Mouse (Mus musculus) kidney, postnatal 10 days (tissue): Measurements from ENCODE around the gene Jazf1.

Source experiments
- DNase-seq: peaks from one replicate; pipeline ENCODE4 v3.0.0; 2021; ENCODE audit warnings: mixed read lengths

Jazf1 gene

DNA sequence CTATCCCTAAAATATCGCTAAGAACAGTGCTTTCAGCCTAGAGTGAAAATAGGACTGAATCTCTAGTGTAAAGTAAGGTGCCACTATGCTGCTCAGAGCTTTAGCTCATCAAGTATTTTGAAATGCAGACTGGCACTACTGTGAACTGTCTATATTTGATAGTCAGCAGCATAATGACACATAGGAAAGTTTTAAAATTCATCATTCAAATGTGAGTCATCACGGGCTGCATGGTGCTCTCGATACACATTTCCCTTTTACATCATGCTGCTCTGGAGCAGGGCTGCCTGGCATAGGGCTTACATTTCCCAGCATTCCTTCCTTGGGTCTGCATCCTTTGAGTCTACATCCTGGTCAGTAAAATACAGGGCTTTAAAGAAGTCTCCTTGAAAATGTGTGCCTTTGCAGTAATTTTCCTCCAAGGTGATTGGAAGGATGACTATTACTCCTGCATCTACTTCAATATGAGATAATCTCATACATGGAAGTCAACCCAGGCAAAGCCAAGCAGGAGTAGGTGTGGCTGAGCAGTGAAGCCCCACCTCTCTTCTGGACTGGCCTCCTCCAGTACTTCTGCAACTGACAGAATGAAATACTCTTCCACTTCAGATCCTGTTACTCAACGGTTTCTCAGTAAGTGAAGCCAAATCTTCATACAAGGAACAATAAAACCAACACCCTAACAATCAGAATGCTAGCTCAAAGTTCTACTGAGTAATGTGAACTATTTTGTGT, 165.0 kb downstream of the Jazf1 start:
- no peak for DNase-seq

DNA sequence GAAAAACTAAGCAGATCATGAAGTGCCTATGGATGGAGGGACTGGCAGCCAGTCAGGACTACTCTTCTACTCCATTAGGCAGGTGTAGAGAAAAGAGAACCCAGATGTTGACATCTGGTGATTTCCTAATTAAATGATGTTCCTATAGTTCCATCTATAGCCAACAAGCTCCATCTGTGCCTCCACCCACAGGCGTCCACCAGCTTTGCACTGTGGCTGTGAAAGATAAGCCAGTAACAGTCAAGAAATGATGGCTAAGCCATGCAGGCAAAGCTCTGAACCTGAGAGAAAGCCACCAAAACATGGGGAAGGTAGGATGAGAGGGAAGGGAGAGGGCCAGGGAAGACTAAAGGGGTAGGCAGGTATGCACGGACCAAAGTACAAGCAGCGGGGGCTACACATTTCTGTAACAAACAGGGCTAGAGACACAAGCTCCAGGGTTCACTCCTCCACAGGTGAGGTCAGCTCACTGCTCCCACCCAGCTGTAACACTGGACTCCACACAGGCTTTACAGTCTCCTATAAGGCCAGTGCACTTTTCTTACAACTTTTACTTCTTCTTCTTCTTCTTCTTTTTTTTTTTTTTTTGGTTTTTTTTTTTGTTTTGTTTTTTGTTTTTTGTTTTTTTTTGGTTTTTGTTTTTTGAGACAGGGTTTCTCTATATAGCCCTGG, 168.7 kb downstream of the Jazf1 start:
- no peak for DNase-seq

DNA sequence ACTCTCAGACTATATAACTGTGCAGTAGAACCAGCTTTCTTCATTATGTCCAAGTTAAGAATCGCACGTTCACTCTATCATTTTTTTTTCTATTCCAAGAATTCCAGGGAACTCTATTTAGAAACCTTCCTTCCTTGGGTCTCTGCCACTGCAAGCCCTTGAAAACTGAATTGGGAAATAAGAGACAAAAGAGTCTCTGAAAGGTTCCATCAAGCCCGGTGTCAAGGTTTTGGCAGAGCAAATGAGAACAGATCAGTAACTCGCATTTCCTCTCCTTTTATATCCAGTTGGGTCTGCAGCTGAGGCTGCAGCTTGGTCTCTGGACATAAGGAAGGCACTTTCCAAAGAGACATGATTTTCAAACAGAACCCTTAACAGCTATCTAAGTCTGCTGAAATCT, 173.4 kb downstream of the Jazf1 start:
- DNase-seq, result no peak

DNA sequence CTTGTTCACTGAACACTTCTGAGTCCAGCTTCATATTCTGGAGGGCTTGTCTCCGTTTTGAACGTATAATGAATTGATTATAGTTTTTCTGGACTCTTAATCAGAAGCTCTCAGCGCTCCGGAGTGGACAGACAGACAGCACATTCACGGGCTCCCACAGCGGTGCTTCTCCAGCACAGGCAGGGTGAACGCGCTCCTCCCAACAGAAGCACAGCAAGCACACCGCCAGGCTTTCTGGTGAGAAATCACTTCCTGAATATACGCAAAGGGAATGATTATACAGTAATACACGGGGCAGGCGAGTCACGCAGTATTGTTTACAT, 174.0 kb downstream of the Jazf1 start:
- DNase-seq, result no peak

DNA sequence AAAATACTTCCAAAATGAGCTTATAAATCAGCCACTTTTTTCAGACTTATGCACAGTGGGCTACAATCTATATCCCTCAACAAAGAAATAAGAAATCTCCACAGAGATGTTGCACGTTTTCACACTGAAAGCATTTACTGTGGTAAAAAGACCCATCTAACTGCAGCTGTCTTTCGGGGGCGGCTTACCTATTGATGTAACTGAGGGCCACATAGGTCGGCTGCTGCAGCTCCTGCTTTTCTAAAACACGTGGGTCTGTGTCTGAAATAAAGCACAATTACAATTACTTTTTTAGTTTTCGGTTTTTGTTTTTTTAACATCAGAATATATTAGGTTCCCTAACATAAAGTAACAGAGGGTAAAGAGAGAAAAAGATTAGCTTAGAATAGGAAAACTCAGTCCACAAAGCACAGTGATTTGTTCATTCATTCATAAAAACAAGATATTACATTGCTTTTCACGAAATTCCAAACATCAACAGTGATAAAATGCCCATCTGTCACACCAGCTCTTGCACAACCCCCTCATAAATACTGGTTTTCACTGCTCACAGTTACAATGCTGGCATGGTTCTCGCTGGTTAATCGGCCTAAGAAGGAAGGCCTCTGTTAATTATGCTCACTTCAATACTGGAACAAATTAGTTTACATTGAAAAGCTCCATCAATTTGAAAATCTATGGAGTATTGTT, 174.5 kb downstream of the Jazf1 start:
- no peak for DNase-seq

DNA sequence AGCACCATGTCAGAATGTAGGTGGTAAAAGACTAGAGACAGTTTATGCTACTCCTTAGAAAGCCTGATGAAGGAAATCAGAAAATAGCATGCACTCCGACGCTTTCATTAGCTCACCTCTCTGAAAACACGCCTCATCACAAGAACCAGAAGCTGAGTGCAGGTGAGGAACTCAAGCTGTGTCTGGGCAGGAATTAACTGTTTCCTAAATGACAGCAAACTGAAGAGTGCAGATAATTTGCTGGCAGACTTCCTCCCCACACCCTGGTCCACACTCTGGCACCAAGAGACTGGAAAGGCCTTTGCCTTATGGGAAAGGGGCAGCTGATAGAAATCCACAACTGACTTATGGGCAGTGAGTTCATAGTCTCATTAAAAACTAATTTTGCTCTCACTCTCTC, 175.5 kb downstream of the Jazf1 start:
- DNase-seq, result no peak

DNA sequence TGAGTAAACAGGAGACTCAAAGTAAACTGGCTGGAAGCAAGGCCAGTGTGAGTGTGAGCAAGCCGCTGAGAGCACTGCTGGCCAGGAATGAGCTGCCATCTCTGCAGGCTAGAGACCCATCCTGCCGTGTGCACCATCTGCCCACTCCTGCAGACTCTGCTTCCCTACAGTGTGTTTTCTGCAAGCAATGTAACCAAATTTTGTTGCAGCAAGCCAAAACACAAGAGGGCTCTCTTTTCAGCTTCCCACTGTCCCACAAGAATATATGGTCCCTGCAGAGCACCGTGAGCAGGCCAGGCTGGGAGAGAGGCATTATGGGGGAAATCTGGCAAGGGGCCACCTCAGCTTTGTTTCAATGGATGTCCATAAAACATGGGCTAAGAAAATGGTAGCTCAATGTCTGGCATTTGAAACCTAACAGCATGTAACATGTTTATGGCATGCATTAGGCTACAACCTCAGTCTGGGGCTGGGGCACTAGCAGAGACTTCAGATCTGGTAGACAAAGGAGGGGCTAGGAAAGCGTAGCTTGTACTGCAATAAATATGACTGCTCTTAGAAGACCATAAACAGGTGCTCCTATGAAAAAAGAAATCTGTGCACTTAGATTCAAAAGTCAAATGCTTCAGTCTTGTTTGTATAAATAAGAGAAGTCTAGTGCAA, 180.8 kb downstream of the Jazf1 start:
- peak; percentile 9 for DNase-seq

DNA sequence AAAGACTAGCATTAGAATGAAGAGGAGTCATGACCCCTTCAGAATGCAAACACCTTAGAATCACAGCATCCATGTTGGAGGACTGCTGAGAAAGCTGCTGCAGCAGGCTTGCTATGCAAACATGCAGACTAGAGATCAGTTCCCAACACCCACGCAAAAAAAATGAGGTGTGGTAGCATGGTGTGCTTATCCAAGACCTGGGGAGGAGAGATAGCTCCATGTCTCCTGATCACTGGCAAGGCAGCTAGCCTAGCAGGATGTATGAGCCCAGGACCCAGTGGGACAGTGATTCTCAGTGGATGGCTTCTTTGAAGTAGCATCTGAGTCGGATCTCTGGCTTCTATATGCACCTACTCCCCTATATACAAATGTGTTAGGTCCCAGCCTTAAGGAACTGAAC, 184.7 kb downstream of the Jazf1 start:
- no peak for DNase-seq

DNA sequence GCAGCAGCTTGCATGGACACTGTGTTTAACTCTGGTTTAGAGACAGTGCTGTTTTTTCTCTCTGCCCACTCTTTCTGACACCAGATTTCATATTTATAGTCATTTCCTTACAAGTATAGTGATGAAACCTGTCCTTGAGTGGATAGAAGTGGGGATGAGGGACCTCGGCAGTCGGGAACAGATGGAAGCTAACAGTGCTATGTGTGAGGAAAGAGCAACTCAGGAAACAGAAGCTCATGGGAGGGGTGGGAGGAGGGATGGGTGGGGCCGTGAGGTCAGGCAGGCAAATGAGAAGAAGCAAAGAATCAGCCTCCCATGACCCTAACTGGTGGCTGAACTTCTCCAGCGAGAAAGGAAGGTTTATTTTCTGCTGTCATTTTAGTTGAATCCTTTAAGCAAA, 191.3 kb downstream of the Jazf1 start:
- no peak for DNase-seq

DNA sequence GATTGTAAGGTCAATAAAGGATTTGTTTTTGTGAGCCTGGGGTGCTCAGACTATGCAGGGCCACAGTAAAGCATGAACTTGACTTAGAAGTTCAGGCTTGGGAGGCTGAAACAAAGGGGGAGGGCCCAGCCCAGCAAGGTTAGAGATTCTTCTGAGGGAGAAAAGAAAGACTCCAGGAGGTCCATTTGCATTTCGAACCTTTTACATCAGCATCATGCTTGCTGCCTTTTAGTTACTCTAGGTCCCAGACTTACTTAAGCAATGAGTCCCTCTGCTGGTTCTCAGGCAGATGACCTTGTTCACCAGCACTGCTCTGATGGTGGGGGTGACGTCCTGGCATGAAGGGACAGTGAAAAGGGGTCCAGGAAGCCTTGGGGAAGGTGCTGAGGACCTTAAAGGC, 197.1 kb downstream of the Jazf1 start:
- no peak for DNase-seq

DNA sequence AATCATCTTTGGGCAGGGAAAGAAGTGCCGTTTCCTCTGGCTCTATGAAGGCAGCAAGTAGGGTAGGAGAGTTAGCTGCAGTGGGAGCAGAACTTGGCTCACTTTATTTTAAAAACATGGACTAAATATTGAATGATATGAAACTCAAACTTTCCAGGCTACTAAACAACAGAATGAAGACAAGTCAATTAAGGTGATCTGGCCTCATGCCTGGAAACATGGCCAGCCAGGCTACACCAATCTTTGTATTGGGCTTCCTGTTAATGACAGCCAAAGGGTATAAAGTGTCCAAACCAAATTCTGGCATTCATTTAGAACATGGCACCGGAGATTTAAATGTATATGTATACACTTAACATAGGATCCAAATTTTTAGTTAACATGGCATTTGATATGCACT, 199.2 kb downstream of the Jazf1 start:
- DNase-seq, result no peak

DNA sequence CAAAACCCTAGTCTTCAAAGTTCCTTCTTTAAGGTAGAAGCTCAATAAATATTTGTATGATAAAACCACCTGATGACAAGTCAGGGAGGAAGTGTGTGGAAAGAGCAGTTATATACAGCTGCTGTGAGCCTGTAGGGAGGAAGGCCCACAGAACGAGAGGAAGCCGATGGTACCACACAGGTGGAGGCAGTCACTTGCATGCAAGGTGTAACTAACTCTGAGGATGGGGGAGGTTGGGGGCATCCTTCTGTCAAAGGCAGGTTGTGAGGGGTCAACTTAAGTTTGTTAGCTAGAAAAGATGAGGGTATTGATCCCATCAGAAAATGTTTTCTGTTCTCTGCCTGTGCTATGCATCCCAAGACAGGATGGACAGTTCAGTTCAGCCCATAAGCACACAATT, 200.1 kb downstream of the Jazf1 start:
- DNase-seq, result no peak

DNA sequence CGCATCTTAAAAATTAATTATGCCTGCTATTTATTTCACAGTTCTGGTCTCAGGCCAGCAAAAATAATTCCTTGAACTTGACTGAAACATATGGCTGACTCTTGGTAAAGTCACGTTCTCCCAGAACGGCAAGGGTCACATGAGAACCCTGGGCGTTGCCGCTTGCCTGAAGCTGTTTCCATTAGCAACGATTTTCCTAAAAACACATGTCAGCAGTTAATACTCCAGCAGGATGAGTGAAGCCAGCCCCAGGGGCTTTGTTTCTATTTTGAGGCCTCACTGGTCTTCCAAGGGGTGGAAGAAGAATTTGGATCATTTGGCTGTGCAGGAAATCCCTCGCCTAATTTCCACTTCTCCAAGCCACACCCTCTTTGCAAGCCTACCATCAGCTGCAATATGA, 206.5 kb downstream of the Jazf1 start:
- peak; percentile 38 for DNase-seq

DNA sequence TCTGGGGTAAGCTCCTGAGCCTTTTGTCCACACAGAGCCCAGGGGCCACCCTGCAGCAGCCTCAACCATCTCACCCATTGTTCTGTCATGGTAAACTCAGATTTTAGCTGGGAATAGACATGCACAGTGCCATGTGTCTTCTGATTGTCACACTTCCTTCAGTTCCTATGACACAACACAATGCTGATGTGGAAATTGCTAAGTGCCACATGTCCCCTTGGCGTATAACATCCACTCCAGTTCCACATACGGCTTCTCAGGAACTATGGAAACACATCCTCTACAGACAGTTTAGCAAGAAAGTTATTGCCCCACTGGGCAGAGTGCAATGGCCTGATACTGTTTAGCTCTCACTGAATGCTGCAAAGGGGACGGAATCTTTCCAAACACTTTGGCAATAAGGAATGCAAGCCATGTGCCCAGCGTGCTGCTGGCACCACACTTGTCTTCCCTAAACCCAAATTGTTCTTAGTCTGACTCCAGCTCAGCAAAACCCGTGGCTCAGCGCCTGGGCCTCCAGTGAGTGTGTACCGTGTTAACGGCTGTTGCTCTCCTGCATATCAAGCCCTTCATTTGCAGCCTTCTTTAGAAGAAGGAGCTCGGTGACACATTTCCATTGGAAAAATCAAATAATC, 207.1 kb downstream of the Jazf1 start:
- DNase-seq, result no peak

DNA sequence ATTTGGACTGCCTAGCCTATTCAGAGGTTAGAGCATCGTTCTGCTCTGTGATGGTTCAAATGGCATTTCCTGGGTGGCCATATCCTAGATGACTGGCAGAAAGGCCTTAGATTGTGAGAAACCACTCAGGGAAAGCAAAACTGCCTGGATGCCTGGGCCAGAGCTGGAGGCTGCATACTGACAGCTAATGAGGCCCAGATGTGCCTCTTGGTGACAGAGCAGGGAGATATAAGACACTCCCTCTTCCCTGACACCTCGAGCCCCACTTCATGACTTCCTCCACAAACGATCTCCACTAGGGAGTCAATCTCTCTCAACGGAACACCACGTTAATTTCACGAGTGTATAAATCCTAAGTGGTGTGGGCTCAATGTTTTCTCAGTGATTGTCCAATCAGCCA, 207.7 kb downstream of the Jazf1 start:
- DNase-seq, result no peak

DNA sequence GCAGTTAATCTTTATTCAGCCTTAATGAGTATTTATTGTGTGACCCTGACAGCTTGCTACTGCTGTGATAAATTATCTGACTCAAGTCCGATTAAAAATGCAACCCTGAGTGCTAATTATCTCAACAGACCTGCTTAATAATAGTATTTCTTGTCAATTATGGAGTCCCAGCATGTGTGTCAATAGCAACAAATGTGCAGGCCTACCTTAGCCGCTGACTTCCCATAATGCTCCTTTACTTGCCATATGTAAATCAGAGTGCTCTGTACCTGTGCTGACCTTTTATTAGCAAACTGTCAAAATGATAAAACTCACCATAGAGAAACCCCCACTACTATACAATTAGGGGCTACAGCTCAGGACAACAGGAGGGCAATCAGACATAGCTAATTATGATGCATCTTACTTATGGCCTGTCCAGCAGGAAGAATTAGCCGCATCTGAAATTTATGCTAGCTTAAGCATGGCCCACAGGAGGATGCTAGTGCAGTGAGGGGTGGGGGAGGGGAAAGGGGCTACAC, 209.5 kb downstream of the Jazf1 start:
- DNase-seq, result no peak

DNA sequence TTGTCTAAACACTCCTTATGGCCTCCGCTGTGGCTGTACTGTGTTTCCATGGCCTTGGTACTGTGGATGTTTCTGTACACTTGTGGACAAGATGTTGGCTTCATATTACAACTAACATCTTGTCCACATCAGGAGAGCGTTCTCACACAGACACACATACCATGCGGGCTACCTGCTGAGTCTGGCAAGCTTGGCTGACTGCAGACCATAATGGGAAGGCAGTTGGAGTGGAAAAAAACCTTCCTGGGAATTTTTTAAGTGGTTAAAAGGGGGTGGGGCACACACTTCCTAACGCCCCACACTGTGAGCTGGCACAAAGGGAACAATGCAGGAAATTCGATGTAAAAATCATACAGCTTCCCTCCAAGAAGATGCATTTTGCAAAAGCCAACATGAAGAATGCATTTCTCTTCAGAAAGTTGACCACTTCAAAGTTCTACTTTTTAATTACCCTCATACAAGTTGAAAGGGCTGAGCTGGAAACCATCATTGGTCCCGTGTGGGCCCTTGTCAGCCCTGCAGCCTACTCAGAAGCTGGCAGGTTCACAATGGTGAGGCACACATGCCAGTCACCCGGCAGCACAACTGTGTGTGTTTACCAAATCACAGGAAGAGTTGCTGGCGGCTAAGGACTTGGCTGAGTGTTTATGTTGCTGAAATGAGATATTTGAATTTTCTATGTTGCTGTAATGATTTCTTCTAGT, 215.9 kb downstream of the Jazf1 start:
- DNase-seq, result no peak

DNA sequence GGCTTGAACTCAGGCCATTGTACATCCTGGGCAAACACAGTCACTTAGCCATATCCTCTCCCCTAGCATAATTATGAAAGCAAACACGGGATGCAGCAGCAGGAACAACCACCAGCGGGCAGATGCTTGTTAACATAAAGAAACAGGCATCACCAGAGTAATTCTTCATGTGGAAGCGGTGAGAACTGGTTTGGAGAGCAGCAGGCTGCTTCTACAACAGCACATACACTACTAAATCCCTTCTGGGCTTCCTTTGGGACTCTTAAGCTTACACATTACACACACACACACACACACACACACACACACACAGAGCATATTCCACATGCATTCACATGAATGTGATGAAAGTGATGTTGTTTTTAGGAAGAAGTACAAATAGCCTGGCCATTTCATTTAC, 216.5 kb downstream of the Jazf1 start:
- no peak for DNase-seq

DNA sequence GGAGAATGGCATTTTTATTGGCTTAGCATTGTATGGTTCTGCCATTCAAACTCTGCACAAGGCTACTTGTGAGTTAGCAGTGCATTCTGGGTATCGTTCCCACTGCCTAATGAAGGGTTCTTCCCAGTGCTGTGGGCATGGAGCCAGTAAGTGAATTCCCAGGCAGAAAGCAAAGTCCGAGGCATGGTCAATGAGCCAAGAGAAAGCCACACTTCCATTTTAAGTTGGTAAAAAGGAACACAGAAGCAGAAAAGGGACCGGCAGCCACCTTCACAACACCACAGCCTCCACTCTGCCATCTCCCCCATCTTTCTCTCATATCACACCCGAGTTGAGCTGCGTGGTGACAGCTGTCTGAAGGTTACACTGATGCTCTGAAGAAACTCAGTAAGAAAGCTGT, 217.4 kb downstream of the Jazf1 start:
- DNase-seq, result peak; percentile 80

DNA sequence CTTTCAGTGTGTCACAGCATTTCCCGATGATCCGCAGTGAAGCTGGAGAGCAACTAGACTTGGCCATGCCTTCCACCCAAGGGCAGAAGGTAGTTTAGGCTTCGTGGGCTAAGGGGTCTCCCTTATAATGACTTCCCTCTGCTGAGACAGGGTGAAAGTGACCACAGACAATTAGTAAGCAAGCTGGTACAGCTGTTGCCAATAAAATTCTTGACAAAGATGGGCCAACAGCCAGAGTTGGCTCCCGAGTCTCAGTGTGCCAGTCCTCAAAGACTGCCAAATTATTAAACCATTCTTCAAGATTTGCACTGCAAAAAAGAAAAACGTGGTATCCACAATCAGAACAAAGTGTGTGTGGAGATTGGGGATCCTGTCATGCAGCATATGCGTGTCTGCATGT, 220.2 kb downstream of the Jazf1 start:
- DNase-seq, result no peak

DNA sequence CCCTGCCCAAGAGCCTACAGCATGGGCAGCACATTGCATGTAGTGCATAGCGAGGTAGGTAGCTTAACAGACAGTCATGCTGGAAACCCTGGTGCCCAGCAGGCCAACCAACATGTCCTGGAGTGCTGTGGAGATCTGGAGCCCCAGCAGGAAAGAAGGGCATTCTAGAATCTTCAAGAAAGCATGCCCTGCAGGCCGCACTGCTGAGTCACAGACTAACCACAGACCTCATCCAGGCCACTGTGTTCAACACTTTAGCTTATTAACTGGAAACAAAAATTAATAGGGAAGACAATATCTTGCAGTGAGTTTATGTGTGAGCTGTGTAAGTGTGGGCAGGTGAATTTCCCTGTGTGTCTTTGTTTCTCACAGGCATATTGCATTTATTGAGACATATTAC, 222.1 kb downstream of the Jazf1 start:
- no peak for DNase-seq

DNA sequence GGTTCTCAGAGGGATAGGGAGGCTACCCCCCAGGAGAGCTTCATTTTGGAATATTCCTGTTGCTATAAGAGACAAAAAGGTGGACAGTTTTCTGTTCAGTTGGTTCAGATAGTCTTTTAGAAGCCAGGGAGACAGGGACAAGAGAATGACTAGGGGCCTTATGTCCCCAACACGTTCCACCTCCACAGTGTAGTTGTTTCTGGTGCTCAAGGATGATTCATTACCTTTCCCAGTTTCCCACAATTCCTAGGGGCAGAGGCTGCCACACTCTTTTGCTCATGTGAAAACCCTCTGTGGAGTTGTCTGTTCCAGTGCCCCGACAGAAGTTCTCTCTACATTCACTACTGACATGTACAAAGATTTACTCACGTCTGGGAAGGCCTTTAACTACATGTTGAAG, 223.7 kb downstream of the Jazf1 start:
- no peak for DNase-seq

DNA sequence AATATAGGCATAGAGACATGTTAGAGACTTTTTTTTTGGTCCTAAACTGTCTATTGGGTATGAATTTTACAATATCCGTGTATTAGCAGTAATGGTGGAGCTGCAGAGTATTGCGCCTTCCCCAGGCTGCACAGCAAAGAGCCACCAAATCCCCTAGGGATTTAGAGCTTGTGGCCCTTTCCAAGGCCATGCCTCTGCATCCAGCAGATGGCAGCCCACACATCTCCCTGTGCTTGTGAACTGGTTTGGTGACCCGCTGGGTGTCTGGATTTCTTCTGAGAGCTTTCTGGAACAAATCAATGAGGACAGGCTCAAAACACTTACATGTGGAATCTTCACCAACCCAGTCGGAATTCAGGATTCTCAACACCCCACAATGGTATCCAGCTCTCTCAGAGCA, 225.4 kb downstream of the Jazf1 start:
- DNase-seq, result peak; percentile 33
